Mouse (Mus musculus) thymus, adult 2 months (tissue): ENCODE results near the gene Gm28044. TPM values are rescaled to one million over a fixed set of nuclear protein-coding genes. Genes with fewer than 3 reads are reported as not detected.
A peak's percentile ranks its signal among the peaks of the same experiment; 100 is the strongest.

ENCODE experiments used
- DNase-seq: peaks from one replicate; pipeline ENCODE4 v3.0.0; 2021
- H3K27ac ChIP-seq: fragments of 200-500 bp; 2 replicates; pipeline ENCODE4 v1.5.1; 2012; ENCODE audit warnings: low read length, control low read depth; ENCODE audit not compliant: control insufficient read depth, insufficient read depth
- H3K27me3 ChIP-seq: fragments of 200-500 bp; 2 replicates; pipeline ENCODE4 v1.6.1; 2012; ENCODE audit warnings: mild to moderate bottlenecking, low read length, moderate library complexity, mixed read lengths; ENCODE audit not compliant: control insufficient read depth, insufficient read depth
- H3K36me3 ChIP-seq: fragments of 200-500 bp; 2 replicates; pipeline ENCODE4 v1.6.1; 2012; ENCODE audit warnings: mild to moderate bottlenecking, low read length, moderate library complexity; ENCODE audit not compliant: control insufficient read depth, insufficient read depth
- H3K4me1 ChIP-seq: fragments of 200-500 bp; replicated peaks from 2 replicates; pipeline ENCODE4 v1.6.1; 2012; ENCODE audit warnings: low read length; ENCODE audit not compliant: control insufficient read depth, insufficient read depth
- H3K4me3 ChIP-seq: fragments of 200-500 bp; 2 replicates; pipeline ENCODE4 v1.5.1; 2012; ENCODE audit warnings: mild to moderate bottlenecking, low read length, control low read depth, moderate library complexity; ENCODE audit not compliant: control insufficient read depth, insufficient read depth
- CTCF ChIP-seq: fragments of 200-500 bp; IDR thresholded peaks from 2 replicates; pipeline ENCODE4 v1.5.1; 2012; ENCODE audit warnings: mild to moderate bottlenecking, control low read depth, low read length, moderate library complexity, borderline replicate concordance; ENCODE audit not compliant: control insufficient read depth, poor library complexity, insufficient read depth; ENCODE audit errors: extremely low read depth
- POLR2A ChIP-seq: fragments of 200-500 bp; IDR thresholded peaks from 2 replicates; pipeline ENCODE4 v1.6.1; 2012; ENCODE audit warnings: mild to moderate bottlenecking, low read length, control low read depth, moderate library complexity; ENCODE audit not compliant: control insufficient read depth, poor library complexity, insufficient read depth; ENCODE audit errors: extremely low read depth
- WGBS: fragments of 180-500 bp; shearing (Covaris S2); methylation state at CpG from one replicate; pipeline ENCODE4 v1.1.7; 2018; 5-methylcytosine and 5-hydroxymethylcytosine counted together
- polyA plus RNA-seq: library from polyadenylated mRNA; depleted of rRNA; stranded (reverse); fragments of >200 nt; gene quantifications from 2 replicates; pipeline ENCODE4 v1.2.3, GENCODE M21; 2012; rRNA removed

Gm28044 gene
- polyA plus RNA-seq, 1 experiment: not detected

DNA sequence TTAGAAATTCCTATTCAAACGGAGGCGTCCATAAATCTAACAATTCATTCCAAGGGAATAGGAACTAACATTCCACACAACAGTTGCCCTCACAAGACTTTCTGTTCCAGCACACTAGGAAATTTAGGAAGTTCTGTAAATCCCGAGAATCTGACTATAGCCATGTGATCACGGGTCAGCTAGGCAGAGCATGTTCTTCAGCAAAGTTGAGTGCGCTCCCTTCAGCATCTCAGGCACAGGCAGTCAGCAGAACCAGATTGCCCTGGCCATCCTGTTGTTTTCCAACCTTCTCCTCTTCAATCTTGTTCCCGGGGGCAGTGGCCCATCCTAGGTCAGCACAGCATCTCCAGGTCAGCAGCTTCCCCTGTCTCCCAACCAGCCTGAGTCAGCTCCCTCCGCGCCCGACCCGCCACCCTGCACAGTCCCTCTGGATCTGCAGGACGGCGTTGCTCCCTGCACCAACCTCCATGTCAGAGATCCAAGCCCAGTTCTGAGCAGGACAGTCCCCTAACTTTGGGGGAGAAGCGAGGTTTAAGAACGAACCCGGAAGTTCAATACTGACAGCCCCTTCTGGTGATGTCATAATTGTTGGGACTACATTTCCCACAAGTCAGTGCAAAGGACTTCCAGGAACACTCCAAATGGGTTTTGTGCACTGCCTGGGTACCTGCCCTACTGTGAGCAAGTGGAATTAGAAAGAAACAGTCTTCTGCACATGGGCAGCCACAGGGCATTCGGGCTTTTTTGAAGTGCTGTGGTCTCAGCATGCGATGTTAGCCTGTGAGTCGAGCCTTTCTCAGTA, 91.6 kb downstream of the Gm28044 start:
- TF ChIP-seq CTCF (no peak), POLR2A (no peak)

More for the DNA sequence above, 91.6 kb downstream of the Gm28044 start:
- Histone ChIP-seq H3K27me3 (no peaks in the 10 kb centered on the region), H3K4me3 (peak overlapping the region; percentile 98), H3K36me3 (no peaks in the 10 kb centered on the region), H3K4me1 (no peaks in the 10 kb centered on the region), H3K27ac (no peak overlapping the region)
- WGBS: 10% methylated on average over 18 of the region's 18 CpGs
- peak; percentile 79 for DNase-seq

Other genes starting within 250 kb of the Gm28044 start
- gene Rslcan18, start 244.3 kb downstream of the Gm28044 start, polyA plus RNA-seq: 0.05 and 0.17 TPM in 2 replicates
- 0.18 and 0.23 TPM in 2 replicates for gene Zfp759, start 238.9 kb downstream of the Gm28044 start, polyA plus RNA-seq
- gene Rsl1, start 187.4 kb downstream of the Gm28044 start, polyA plus RNA-seq: 2.8 and 4.5 TPM in 2 replicates
- gene Zfp455, start 166.0 kb downstream of the Gm28044 start, polyA plus RNA-seq: 0.24 and 0.30 TPM in 2 replicates
- 0.97 and 1.1 TPM in 2 replicates for gene Zfp458, start 82.1 kb downstream of the Gm28044 start, polyA plus RNA-seq
- gene Zfp457, start 54.1 kb downstream of the Gm28044 start, polyA plus RNA-seq: 1.4 and 2.4 TPM in 2 replicates
- 1.5 and 2.0 TPM in 2 replicates for gene Zfp595, start 28.0 kb downstream of the Gm28044 start, polyA plus RNA-seq
- gene Zfp953, start 69 bp upstream of the Gm28044 start, polyA plus RNA-seq: 0.82 TPM in 2 replicates
- 0.23 TPM in 1 of 2 replicates, not detected in the other for gene Gm28041, start 15.2 kb upstream of the Gm28044 start, polyA plus RNA-seq
- 0.37 and 0.65 TPM in 2 replicates for gene Zfp456, start 15.3 kb upstream of the Gm28044 start, polyA plus RNA-seq
- gene Zfp429, start 39.3 kb upstream of the Gm28044 start, polyA plus RNA-seq: 1.6 and 5.0 TPM in 2 replicates
- gene Zfp459, start 60.9 kb upstream of the Gm28044 start, polyA plus RNA-seq: 0.41 and 0.61 TPM in 2 replicates
- 2.4 and 3.6 TPM in 2 replicates for gene Zfp874a, start 91.1 kb upstream of the Gm28044 start, polyA plus RNA-seq
- 5.9 and 6.3 TPM in 2 replicates for gene Zfp874b, start 123.7 kb upstream of the Gm28044 start, polyA plus RNA-seq
- 1.2 and 1.7 TPM in 2 replicates for gene Zfp58, start 140.0 kb upstream of the Gm28044 start, polyA plus RNA-seq
- gene Gm26965, start 165.6 kb upstream of the Gm28044 start, polyA plus RNA-seq: not detected in 2 replicates
- gene Zfp87, start 165.6 kb upstream of the Gm28044 start, polyA plus RNA-seq: 31.2 and 43.7 TPM in 2 replicates
- gene Zfp748, start 193.3 kb upstream of the Gm28044 start, polyA plus RNA-seq: 7.0 and 8.6 TPM in 2 replicates
- 1.1 and 1.2 TPM in 2 replicates for gene Zfp729b, start 249.2 kb upstream of the Gm28044 start, polyA plus RNA-seq